Mouse (Mus musculus) granulocyte monocyte progenitor cell, adult 5-6 weeks (primary cell): ENCODE measurements at regions not wholly inside any gene's neighbourhood (a gene's known extent, or its start where the extent isn't known, plus 50 kb on each side); places are given as distances from the start of the nearest gene placed in this dataset.

Experiments
- ATAC-seq: replicated peaks from 2 replicates; pipeline ENCODE4 v1.8.0; 2016; ENCODE audit warnings: mild to moderate bottlenecking, moderate TSS enrichment, inconsistent platforms; ENCODE audit not compliant: poor library complexity, severe bottlenecking

GRCm38 (mm10) chr1:57642131-57642530, 131.8 kb upstream of the Spats2l start:
- ATAC-seq, result no peak

- no peak for ATAC-seq
Observed at GRCm38 (mm10) chr1:57643466-57644097, 130.4 kb upstream of the Spats2l start.

- no peak for ATAC-seq
Observed at GRCm38 (mm10) chr1:57664962-57665361, 109.0 kb upstream of the Spats2l start.

GRCm38 (mm10) chr1:57665724-57666123, 108.2 kb upstream of the Spats2l start:
- ATAC-seq, result no peak

- ATAC-seq, result no peak
Observed at GRCm38 (mm10) chr1:57666179-57666693, 107.7 kb upstream of the Spats2l start.

- ATAC-seq, result no peak
Observed at GRCm38 (mm10) chr1:57673415-57673814, 100.5 kb upstream of the Spats2l start.

- no peak for ATAC-seq
Observed at GRCm38 (mm10) chr1:57673957-57674699, 99.8 kb upstream of the Spats2l start.

- no peak for ATAC-seq
Observed at GRCm38 (mm10) chr1:57684387-57685162, 89.4 kb upstream of the Spats2l start.

GRCm38 (mm10) chr1:57689253-57689652, 84.7 kb upstream of the Spats2l start:
- no peak for ATAC-seq

- ATAC-seq, result no peak
Observed at GRCm38 (mm10) chr1:57707906-57708305, 66.1 kb upstream of the Spats2l start.

- ATAC-seq, result no peak
Observed at GRCm38 (mm10) chr1:57712916-57713503, 61.0 kb upstream of the Spats2l start.

GRCm38 (mm10) chr1:57717139-57717800, 56.7 kb upstream of the Spats2l start:
- ATAC-seq, result no peak

GRCm38 (mm10) chr1:57718409-57718808, 55.6 kb upstream of the Spats2l start:
- no peak for ATAC-seq
